Mouse (Mus musculus): ENCODE measurements around the gene Ptpn4. TPM values are rescaled to one million over a fixed set of nuclear protein-coding genes. Genes with fewer than 3 reads are reported as not detected.

Gene Ptpn4
- polyA plus RNA-seq, 1 experiment: 13.3 TPM

- TF ChIP-seq POLR2A (IDR thresholded peaks at IDR 0.05; ENCODE audit: borderline replicate concordance, extremely low read depth, insufficient read depth, insufficient read length, poor library complexity, severe bottlenecking) (no peak), CTCF (IDR thresholded peaks at IDR 0.05; ENCODE audit: borderline replicate concordance, extremely low read depth, insufficient read depth, insufficient read length) (no peak)
- no peak for DNase-seq (ENCODE audit: low read depth)
Observed at GRCm38 (mm10) chr1:119685773-119686558, 151.4 kb downstream of the Ptpn4 start.

GRCm38 (mm10) chr1:119681663-119682213 is 155.7 kb downstream of the Ptpn4 start:
- peak; percentile 73 for DNase-seq (ENCODE audit: low read depth)

GRCm38 (mm10) chr1:119674984-119675383 is 162.4 kb downstream of the Ptpn4 start:
- no peak for TF ChIP-seq POLR2A (IDR thresholded peaks at IDR 0.05; ENCODE audit: borderline replicate concordance, extremely low read depth, insufficient read depth, insufficient read length, poor library complexity, severe bottlenecking)
- TF ChIP-seq CTCF (IDR thresholded peaks at IDR 0.05; ENCODE audit: borderline replicate concordance, extremely low read depth, insufficient read depth, insufficient read length): peak; percentile 65; the same call in 1 of the 2 replicates
- peak; percentile 60 for DNase-seq (ENCODE audit: low read depth)

More at GRCm38 (mm10) chr1:119681663-119682213, 155.7 kb downstream of the Ptpn4 start:
- TF ChIP-seq POLR2A (IDR thresholded peaks at IDR 0.05; ENCODE audit: borderline replicate concordance, extremely low read depth, insufficient read depth, insufficient read length, poor library complexity, severe bottlenecking) (no peak), CTCF (IDR thresholded peaks at IDR 0.05; ENCODE audit: borderline replicate concordance, extremely low read depth, insufficient read depth, insufficient read length) (no peak)

DNA sequence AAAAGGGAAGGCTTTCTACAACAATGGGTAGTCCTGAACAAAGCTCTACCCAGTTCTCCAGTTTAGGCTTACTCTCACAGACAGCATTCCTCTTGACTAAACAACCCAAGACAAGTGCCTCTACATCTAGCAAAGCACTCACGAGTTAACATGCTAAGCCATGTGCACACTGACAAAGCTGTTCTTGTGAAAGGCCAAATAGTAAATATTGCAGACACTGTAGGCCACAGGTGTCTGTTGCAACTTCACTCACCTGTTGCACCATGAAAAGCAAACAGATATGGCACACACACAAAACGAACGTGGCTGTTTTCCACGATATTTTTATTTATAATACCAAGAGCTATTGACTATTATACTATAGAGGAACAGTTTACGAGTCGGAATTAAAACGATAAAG is 170.5 kb downstream of the Ptpn4 start:
- DNase-seq (ENCODE audit: low read depth): no peak
- TF ChIP-seq POLR2A (IDR thresholded peaks at IDR 0.05; ENCODE audit: borderline replicate concordance, extremely low read depth, insufficient read depth, insufficient read length, poor library complexity, severe bottlenecking) (no peak), CTCF (IDR thresholded peaks at IDR 0.05; ENCODE audit: borderline replicate concordance, extremely low read depth, insufficient read depth, insufficient read length) (no peak)

DNA sequence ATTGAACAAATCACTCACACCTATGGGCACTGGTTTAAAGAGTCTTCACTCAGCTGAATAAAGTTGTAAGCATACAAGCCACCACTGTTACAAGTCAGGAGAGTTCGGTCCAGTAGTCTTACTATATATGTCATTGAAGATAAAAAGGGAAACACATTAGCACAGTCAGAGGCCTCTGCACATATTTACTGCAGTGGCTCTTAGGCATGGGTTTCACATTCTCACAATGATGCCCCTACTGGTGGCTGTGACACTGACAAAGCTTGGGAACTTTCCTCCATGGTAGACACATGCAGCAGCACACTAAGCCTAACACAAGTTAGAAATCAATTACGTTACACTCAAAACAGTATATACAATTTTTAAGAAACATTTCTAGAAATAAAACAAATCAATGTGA is 183.1 kb downstream of the Ptpn4 start:
- TF ChIP-seq POLR2A (IDR thresholded peaks at IDR 0.05; ENCODE audit: borderline replicate concordance, extremely low read depth, insufficient read depth, insufficient read length, poor library complexity, severe bottlenecking) (no peak), CTCF (IDR thresholded peaks at IDR 0.05; ENCODE audit: borderline replicate concordance, extremely low read depth, insufficient read depth, insufficient read length) (peak; percentile 39; the same call in 1 of the 2 replicates)
- no peak for DNase-seq (ENCODE audit: low read depth)

- DNase-seq (ENCODE audit: low read depth): no peak
- TF ChIP-seq CTCF (IDR thresholded peaks at IDR 0.05; ENCODE audit: borderline replicate concordance, extremely low read depth, insufficient read depth, insufficient read length) (no peak), POLR2A (IDR thresholded peaks at IDR 0.05; ENCODE audit: borderline replicate concordance, extremely low read depth, insufficient read depth, insufficient read length, poor library complexity, severe bottlenecking) (no peak)
Observed at GRCm38 (mm10) chr1:119650386-119650785, 187.0 kb downstream of the Ptpn4 start.

GRCm38 (mm10) chr1:119649627-119650026 is 187.8 kb downstream of the Ptpn4 start:
- TF ChIP-seq POLR2A (IDR thresholded peaks at IDR 0.05; ENCODE audit: borderline replicate concordance, extremely low read depth, insufficient read depth, insufficient read length, poor library complexity, severe bottlenecking): no peak
- TF ChIP-seq CTCF (IDR thresholded peaks at IDR 0.05; ENCODE audit: borderline replicate concordance, extremely low read depth, insufficient read depth, insufficient read length): no peak
- no peak for DNase-seq (ENCODE audit: low read depth)

- peak; percentile 95 for DNase-seq (ENCODE audit: low read depth)
- TF ChIP-seq CTCF (IDR thresholded peaks at IDR 0.05; ENCODE audit: borderline replicate concordance, extremely low read depth, insufficient read depth, insufficient read length): no peak
- peak; percentile 61; the same call in 1 of the 2 replicates for TF ChIP-seq POLR2A (IDR thresholded peaks at IDR 0.05; ENCODE audit: borderline replicate concordance, extremely low read depth, insufficient read depth, insufficient read length, poor library complexity, severe bottlenecking)
Observed at GRCm38 (mm10) chr1:119648205-119649111, 189.0 kb downstream of the Ptpn4 start, which contains the start of gene Epb41l5. TSS of gene Epb41l5 (minus strand) at chr1:119649000.

GRCm38 (mm10) chr1:119646356-119646755 is 191.1 kb downstream of the Ptpn4 start:
- DNase-seq (ENCODE audit: low read depth): no peak
- TF ChIP-seq POLR2A (IDR thresholded peaks at IDR 0.05; ENCODE audit: borderline replicate concordance, extremely low read depth, insufficient read depth, insufficient read length, poor library complexity, severe bottlenecking) (no peak), CTCF (IDR thresholded peaks at IDR 0.05; ENCODE audit: borderline replicate concordance, extremely low read depth, insufficient read depth, insufficient read length) (no peak)

DNA sequence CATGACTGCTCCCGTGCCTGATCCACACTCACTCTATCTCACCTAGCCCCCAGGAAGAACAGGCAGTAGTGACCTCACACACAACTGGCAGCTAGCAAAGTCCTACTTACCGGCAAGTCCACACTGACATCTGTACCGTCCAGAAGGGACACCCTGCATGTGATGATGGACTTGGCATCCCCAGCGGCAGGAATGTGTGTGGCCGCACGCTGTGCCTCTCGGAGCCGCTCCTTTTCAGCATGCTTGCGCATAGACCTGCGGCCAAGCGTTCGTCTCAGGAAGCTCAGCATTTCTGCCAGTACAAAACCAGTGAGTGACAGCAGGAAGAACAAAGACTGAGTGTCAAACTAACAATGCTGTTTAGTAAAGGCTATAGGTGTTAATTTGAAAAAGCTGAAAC is 195.0 kb downstream of the Ptpn4 start:
- TF ChIP-seq CTCF (IDR thresholded peaks at IDR 0.05; ENCODE audit: borderline replicate concordance, extremely low read depth, insufficient read depth, insufficient read length): peak; percentile 43; the same call in 1 of the 2 replicates
- TF ChIP-seq POLR2A (IDR thresholded peaks at IDR 0.05; ENCODE audit: borderline replicate concordance, extremely low read depth, insufficient read depth, insufficient read length, poor library complexity, severe bottlenecking): no peak
- DNase-seq (ENCODE audit: low read depth): peak; percentile 62

All from brain, embryonic 14.5 days (tissue).